Mouse (Mus musculus): ENCODE results near the gene Caskin2.

DNA sequence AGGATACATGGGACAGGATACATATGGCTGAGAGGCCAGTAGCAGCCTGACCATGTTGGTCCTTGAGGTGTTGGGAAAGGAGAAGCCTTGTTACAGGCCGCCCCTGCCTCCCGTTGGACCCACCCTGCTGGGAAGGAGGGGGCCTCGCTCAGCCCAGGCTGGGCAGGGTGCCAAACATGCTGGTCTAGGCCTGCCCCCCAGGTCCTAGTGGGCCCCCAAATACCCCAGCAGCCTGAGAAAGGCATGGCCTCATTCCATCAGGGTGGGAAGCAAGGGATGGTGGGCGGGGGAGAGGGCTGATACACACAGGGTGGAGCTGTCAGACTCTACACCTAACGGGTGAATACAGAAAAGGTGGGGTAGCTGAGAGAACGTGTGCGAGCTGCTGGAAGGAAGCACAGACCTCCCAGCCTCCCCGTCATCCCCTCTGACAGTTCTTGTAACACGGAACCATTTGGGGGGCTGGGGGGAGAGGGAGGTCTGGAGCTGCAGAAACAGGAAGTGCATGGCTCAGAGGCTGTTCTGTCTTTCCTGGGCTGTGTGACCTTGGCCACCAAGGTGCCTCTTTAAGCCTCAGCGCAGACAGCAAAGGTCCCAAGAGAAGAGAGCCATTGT is 4.6 kb downstream of the Caskin2 start:
- no peak for TF ChIP-seq POLR2A (IDR thresholded peaks at IDR 0.05; ENCODE audit: control insufficient read depth in 1 of 2, insufficient read depth in 1 of 2, low read depth in 1 of 2, low read length in 2 of 2, poor library complexity in 1 of 2)
- no peak for TF ChIP-seq BHLHE40 (IDR thresholded peaks at IDR 0.05; ENCODE audit: borderline replicate concordance, low read depth, low read length)
- TF ChIP-seq RCOR1 (IDR thresholded peaks at IDR 0.05; ENCODE audit: low read depth, low read length) = no peak
- TF ChIP-seq CTCF (IDR thresholded peaks at IDR 0.05 in 2 of 3, conservative IDR thresholded peaks at IDR 0.05 in 1 of 3; ENCODE audit: control insufficient read depth in 1 of 3, insufficient read depth in 1 of 3, low read depth in 2 of 3, low read length in 3 of 3, poor library complexity in 1 of 3, severe bottlenecking in 1 of 3) = no peak
- no peak for TF ChIP-seq GATA1 (IDR thresholded peaks at IDR 0.05; ENCODE audit: low read depth, low read length)
- TF ChIP-seq GABPA (IDR thresholded peaks at IDR 0.05; ENCODE audit: low read depth, low read length) = no peak
- TF ChIP-seq NELFE (IDR thresholded peaks at IDR 0.05; ENCODE audit: low read depth, low read length) = no peak
- TF ChIP-seq ELF1 (IDR thresholded peaks at IDR 0.05; ENCODE audit: low read depth, low read length) = peak; percentile 35; the same call in 1 of the 2 replicates
- TF ChIP-seq CHD1 (IDR thresholded peaks at IDR 0.05; ENCODE audit: low read depth, low read length) = no peak
- TF ChIP-seq MAZ (IDR thresholded peaks at IDR 0.05; ENCODE audit: low read depth, low read length) = no peak

Measured in MEL (cell line).